Mouse (Mus musculus) ZHBTc4 (cell line): ENCODE results near the gene Dolpp1.
A peak's percentile ranks its signal among the peaks of the same experiment; 100 is the strongest.

Experiments used
- DNase-seq: peaks from one replicate; pipeline ENCODE4 v3.0.0-alpha.2; 2011; ENCODE audit warnings: low read depth, low spot score

The Dolpp1 gene

GRCm38 (mm10) chr2:30392114-30392576 is at the start of gene Dolpp1:
Gene Dolpp1 (plus strand): TSS chr2:30392254.
- DNase-seq, result peak; percentile 100

- no peak for DNase-seq
Measured at GRCm38 (mm10) chr2:30342544-30342943, 49.5 kb upstream of the Dolpp1 start.

DNA sequence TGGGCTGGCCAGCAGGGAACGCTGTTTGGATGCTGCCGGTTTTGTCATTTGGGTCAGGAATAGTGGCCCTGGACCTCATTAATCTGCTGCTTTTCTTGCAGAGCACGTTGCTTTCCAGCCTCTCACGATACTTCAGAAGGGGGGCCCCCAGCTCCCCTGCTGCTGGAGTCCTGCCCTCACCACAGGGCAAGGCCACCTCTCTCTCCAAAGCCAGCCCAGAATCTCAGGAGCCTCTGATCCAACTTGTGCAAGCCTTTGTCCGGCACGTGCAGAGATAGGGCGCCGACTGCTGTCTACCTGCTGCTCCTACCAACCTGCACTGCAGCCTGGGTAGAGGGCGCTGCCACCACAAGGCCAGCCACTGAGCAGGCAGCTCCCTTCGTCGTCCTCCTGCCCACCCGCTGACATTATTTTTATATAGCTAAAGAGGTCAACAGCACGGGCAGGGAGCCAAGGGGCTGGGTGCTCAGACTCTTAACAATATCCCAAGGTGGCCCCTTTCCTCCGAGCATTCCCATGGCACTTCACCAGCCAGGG is 48.4 kb upstream of the Dolpp1 start:
- no peak for DNase-seq

DNA sequence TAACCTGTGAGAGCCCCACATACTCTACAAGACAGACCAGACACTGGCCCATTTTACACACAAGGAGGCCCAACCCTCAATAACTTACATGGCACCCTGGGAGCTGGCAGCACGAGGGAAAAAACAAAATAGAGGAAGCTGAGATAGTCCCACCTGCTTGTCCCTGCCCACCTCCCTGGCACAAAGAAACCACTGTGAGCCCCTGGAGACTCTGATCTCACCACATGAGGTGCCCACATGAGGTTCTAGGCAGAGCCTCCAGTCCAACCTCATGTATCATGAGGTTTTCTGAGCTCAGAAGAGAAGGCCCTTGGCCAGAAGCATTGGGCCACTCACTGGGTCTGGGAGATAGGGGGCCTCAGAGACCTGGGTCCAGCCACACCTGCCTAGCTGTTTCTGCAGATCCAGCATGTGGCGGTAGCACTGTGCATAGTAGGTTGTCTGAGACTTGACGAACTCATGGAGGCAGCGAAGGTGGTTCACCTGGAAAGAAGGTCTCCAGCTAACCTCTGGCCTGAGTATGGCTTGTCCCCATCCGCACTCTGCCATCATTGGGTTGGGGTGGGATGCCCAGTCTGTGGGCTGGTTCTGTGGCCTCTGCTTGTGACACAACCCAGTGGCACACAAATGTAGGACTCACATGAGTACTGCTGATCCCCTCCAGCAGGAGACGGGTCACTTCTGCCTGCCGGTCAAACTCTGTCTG is 45.9 kb upstream of the Dolpp1 start:
- DNase-seq, result no peak

DNA sequence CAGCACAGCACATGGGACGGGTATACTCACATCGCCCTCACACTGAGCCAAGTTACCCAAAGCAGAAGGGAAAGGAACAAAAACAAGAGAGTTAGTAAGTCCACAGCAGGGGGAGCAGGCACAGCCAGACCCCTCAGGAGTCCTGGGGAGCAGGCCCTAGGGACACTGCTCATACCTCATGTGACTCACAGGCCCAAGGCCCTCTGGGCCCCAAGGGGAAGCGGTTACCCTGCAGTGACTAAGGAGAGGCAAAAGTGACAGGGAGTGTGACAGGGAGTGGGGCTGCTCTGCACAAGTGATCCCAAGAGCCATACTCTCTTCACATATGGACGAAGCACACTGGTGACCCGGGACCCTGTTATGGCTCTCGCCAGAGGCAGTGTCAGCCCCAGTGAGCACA is 42.9 kb upstream of the Dolpp1 start:
- DNase-seq, result no peak

GRCm38 (mm10) chr2:30351149-30351548 is 40.9 kb upstream of the Dolpp1 start:
- DNase-seq, result peak; percentile 76

GRCm38 (mm10) chr2:30355861-30356260 is 36.2 kb upstream of the Dolpp1 start:
- DNase-seq, result no peak

DNA sequence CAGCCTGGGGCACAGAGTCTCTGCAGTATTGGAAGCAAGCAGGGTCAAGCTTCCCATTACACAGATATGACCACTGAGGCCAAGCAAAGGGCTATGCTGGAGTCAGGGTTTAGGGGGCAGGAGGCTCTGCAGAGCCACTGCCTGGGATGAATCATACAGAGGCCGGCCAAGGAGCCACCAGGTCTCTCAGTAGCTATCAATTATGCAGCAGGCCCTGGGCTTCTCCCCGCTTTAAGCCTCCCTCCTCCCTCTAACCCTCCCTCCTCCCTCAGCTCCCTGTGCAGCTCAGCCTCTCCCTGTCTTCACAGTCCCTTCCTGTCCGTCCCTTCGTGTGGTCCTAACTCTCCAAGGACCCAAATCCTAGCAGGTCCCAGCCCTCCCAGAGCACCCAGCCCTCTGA is 35.8 kb upstream of the Dolpp1 start:
- no peak for DNase-seq

GRCm38 (mm10) chr2:30356906-30357305 is 35.1 kb upstream of the Dolpp1 start:
- no peak for DNase-seq

GRCm38 (mm10) chr2:30357552-30358510 is 34.2 kb upstream of the Dolpp1 start:
- no peak for DNase-seq

DNA sequence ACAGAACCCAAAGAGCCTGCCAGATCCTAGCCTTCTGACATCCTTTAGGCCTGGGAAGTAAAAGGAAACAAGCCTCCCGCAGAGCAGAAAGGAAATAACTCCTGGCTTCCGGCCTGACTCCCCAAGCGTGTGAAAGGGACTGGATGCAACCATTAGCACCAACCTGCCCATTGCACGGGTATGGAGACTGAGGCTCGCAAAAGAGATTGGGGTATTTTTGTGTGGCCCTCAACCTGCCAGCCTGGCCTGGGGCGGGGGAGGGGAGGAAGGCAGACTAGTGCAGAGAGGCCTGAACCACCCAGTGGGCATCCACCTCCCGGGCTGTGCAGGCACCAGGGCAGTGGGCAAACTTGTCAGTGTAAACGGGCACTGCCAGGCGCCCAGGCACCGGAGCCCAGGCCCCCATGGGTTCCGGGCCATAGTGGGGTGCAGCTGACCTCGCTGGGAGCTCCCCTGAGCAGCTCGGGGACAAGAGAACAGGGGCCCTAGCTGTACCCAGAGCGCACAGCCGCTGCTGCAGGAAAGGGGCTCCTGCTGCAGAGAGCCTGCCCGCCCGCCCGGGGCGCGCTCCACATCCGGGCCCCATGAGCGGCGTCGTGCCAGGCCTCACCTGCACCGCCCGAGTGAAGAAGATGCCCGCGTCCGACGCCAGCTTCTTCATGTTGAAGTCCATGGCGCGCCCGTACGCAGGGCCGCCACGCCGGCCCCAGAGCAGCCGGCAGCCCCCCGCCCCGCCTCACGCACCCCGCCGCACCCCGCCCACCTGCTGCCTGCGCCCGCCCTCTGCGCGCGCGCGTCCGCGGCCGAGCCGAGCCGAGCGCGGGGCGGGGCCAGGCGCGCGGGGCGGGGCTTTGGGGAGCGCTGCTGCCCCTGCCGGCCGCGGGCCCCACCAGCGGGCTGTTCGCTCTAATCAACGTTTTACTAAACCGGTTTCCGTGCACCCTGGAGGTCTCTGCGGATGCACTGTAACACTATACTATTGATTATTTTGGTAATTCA is 33.2 kb upstream of the Dolpp1 start, which contains the start of gene Sh3glb2:
Sh3glb2 (minus strand) TSS at position 805 of the 999 bp plus-strand sequence.
- peak; percentile 85 for DNase-seq

DNA sequence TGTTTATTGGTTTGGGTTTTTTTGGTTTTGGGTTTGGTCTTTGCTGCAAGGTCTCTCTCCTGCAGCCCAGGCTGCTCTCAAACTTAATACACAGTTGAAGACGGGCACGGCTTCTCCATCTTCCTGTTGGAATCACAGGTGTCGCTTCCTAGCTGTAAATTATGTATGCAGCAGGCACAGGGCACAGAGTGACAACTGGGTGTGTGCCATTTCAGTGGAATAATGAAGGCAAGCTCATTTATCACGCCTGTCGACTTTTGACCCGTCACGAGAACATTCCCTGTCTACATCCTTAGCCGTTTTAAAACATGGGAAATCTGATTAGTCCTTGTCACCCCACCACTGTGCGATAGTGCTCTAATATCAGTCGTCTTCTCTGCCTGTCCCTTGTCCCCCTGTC is 31.4 kb upstream of the Dolpp1 start:
- DNase-seq, result no peak

- peak; percentile 45 for DNase-seq
Measured at GRCm38 (mm10) chr2:30362865-30363264, 29.2 kb upstream of the Dolpp1 start.

DNA sequence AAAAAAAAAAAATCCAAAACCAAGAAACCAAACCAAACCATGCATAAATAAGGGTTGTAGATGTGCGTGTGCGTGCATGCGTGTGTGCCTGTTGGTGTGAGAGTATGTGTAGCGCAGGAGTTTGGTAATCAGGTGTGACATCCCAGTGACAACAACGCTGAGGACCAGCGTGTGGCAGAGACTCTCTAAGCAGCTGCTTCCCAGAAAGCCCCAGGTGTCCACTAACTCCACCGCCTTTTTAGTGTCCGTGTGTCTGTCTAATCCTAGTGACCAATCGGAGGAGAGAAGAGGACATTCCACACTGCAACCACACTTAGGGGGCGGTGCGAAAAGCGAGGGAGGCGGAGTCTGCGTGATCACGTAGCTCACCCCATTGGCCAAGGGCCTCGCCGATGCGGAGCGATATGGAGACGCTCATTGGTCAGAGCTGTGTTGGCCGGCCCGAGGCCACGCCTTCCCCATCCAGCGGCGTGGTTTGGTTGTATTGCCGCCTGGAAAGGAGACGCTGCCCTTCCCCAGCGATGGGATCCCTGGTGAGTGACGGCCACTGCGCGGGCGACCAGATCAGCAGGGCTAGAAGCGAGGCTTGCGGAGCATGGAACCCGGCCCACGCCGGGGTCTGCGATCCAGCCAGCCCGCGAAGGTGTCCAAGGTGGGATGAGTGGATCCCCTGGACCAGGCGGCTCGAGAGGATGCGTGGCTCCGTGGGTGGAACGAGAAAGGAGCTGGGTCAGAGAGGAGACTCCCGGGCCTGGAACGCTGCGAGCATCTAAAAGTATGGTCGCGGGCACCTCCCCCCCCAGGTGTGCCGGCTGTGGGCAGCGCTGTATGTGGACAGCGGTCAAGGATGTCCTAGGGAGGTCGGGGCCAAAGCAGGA is 28.0 kb upstream of the Dolpp1 start, which contains the start of gene Miga2:
Miga2 (plus strand) TSS at position 461 of the 878 bp plus-strand sequence.
- peak; percentile 100 for DNase-seq

DNA sequence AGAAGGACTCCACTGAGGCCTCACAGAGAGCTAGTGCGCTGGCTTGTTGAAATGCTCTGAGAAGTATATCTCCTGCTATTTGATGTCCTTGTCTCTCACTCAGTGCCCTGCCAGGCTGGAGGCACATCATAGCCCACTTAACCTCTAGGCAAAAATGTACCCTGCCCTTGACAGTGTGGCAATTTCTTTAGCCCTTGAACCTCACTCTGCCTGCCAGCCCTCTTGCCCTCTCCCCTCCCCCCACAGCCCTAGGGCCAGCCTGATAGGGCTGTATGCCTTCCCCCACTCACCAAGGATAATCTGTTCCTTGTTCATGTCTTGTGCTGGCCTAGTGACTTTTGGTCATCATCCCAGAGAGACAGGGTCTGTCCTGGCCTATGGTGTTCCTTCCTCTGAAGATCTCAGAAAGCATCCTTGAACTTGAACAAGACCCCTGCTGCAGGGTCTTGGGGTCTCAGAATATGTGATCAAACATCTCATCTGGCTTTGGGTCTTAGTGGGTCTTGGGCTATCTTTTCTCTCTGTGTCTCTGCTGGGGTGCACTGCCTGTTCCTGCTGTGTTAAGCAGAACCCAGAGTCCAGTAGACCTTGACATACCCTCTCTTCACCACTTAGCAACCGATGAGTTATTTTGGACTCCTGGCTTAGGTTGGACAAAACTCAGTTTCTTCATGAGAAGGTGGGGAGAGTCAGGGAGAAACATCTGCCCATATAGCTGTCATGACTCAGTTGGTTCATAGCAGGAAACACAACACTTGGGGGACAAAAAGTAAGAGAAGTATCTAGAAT is 26.6 kb upstream of the Dolpp1 start:
- DNase-seq, result no peak

- DNase-seq, result no peak
Measured at GRCm38 (mm10) chr2:30366203-30366602, 25.9 kb upstream of the Dolpp1 start.

GRCm38 (mm10) chr2:30371544-30371943 is 20.5 kb upstream of the Dolpp1 start:
- no peak for DNase-seq

GRCm38 (mm10) chr2:30372726-30373125 is 19.3 kb upstream of the Dolpp1 start:
- DNase-seq, result no peak

GRCm38 (mm10) chr2:30375893-30376292 is 16.2 kb upstream of the Dolpp1 start:
- no peak for DNase-seq
